Mouse (Mus musculus): Measurements from ENCODE around the gene Bpifb6.

- TF ChIP-seq TCF12 (IDR thresholded peaks at IDR 0.05; ENCODE audit: insufficient read depth, poor library complexity, severe bottlenecking) (no peak), POLR2A (IDR thresholded peaks at IDR 0.05; ENCODE audit: insufficient read length, low read depth) (no peak), POLR2AphosphoS2 (IDR thresholded peaks at IDR 0.05; ENCODE audit: insufficient read length, low read depth) (no peak), MYOD1 (IDR thresholded peaks at IDR 0.05; ENCODE audit: control insufficient read depth in 1 of 3, insufficient read length in 2 of 3, low read depth in 2 of 3) (no peak), CEBPB (IDR thresholded peaks at IDR 0.05; ENCODE audit: insufficient read depth, poor library complexity, severe bottlenecking) (no peak), E2F4 (IDR thresholded peaks at IDR 0.05; ENCODE audit: insufficient read depth) (no peak), MYOG (IDR thresholded peaks at IDR 0.05; ENCODE audit: control insufficient read depth in 1 of 3, insufficient read depth in 1 of 3, insufficient read length in 2 of 3, low read depth in 2 of 3) (no peak), MAX (IDR thresholded peaks at IDR 0.05; ENCODE audit: low read depth) (no peak), TCF3 (IDR thresholded peaks at IDR 0.05; ENCODE audit: insufficient read length, low read depth) (no peak), USF1 (IDR thresholded peaks at IDR 0.05; ENCODE audit: low read depth) (no peak), REST (IDR thresholded peaks at IDR 0.05; ENCODE audit: insufficient read depth, insufficient read length) (no peak)
Measured at GRCm38 (mm10) chr2:153851030-153851360, 49.2 kb upstream of the Bpifb6 start.
